Mouse (Mus musculus) splenic B cell, adult 2 months (primary cell): ENCODE data around the gene Pafah1b2.
A peak's percentile ranks its signal among the peaks of the same experiment; 100 is the strongest.

ENCODE experiments used
- DNase-seq: peaks from one replicate; pipeline ENCODE4 v3.0.0-alpha.2; 2011; ENCODE audit warnings: low read depth, low spot score
- H3K27me3 ChIP-seq: 2 replicates; pipeline ENCODE4 v1.6.1; 2012; ENCODE audit warnings: mild to moderate bottlenecking, low read length, moderate library complexity, mixed read lengths; ENCODE audit not compliant: control insufficient read depth, poor library complexity, insufficient read depth, severe bottlenecking
- H3K36me3 ChIP-seq: 2 replicates; pipeline ENCODE4 v1.6.1; 2012; ENCODE audit warnings: mild to moderate bottlenecking, low read length, moderate library complexity, mixed read lengths; ENCODE audit not compliant: control insufficient read depth, poor library complexity, insufficient read depth, severe bottlenecking

Pafah1b2 gene

GRCm38 (mm10) chr9:45976884-45977283 is 35.6 kb downstream of the Pafah1b2 start:
- no peaks in the 10 kb centered on the region for H3K27me3 ChIP-seq
- peak; percentile 62 for DNase-seq
- H3K36me3 ChIP-seq, result peaks cover 8% of the 10 kb centered on the region; the same call in 1 of the 2 replicates

GRCm38 (mm10) chr9:45963577-45963976 is 48.9 kb downstream of the Pafah1b2 start:
- Histone ChIP-seq H3K27me3 (no peaks in the 10 kb centered on the region), H3K36me3 (no peaks in the 10 kb centered on the region; the same call in 1 of the 2 replicates)
- no peak for DNase-seq

- peak; percentile 54 for DNase-seq
- no peaks in the 10 kb centered on the region for H3K27me3 ChIP-seq
- H3K36me3 ChIP-seq, result no peaks in the 10 kb centered on the region; the same call in 1 of the 2 replicates
These were observed 50.6 kb downstream of the Pafah1b2 start for GRCm38 (mm10) chr9:45961855-45962254.

- Histone ChIP-seq H3K27me3 (no peaks in the 10 kb centered on the region), H3K36me3 (no peaks in the 10 kb centered on the region)
- no peak for DNase-seq
These were observed 52.8 kb downstream of the Pafah1b2 start for GRCm38 (mm10) chr9:45959661-45960060.

GRCm38 (mm10) chr9:45958851-45959250 is 53.6 kb downstream of the Pafah1b2 start:
- H3K27me3 ChIP-seq, result no peaks in the 10 kb centered on the region

GRCm38 (mm10) chr9:45958023-45958670 is 54.3 kb downstream of the Pafah1b2 start:
- Histone ChIP-seq H3K27me3 (no peaks in the 10 kb centered on the region), H3K36me3 (no peaks in the 10 kb centered on the region)
- no peak for DNase-seq

More at GRCm38 (mm10) chr9:45958851-45959250, 53.6 kb downstream of the Pafah1b2 start:
- H3K36me3 ChIP-seq, result no peaks in the 10 kb centered on the region
- DNase-seq, result no peak

GRCm38 (mm10) chr9:45955107-45955963 is 57.2 kb downstream of the Pafah1b2 start, which contains the start of gene Sidt2:
Gene Sidt2, minus strand, starts transcription at chr9:45955258.
- DNase-seq, result peak; percentile 90
- Histone ChIP-seq H3K27me3 (no peaks in the 10 kb centered on the region), H3K36me3 (peaks cover 4% of the 10 kb centered on the region; the same call in 1 of the 2 replicates)

- peak; percentile 66 for DNase-seq
These were observed 58.0 kb downstream of the Pafah1b2 start for GRCm38 (mm10) chr9:45954294-45955106.

GRCm38 (mm10) chr9:45953511-45954293 is 58.8 kb downstream of the Pafah1b2 start:
- Histone ChIP-seq H3K27me3 (no peaks in the 10 kb centered on the region), H3K36me3 (peaks cover 7% of the 10 kb centered on the region)
- DNase-seq, result no peak

More at GRCm38 (mm10) chr9:45954294-45955106, 58.0 kb downstream of the Pafah1b2 start:
- Histone ChIP-seq H3K36me3 (peaks cover 4% of the 10 kb centered on the region), H3K27me3 (no peaks in the 10 kb centered on the region)

- H3K36me3 ChIP-seq, result peaks cover 7% of the 10 kb centered on the region
- no peaks in the 10 kb centered on the region for H3K27me3 ChIP-seq
- no peak for DNase-seq
These were observed 59.6 kb downstream of the Pafah1b2 start for GRCm38 (mm10) chr9:45952890-45953289.

GRCm38 (mm10) chr9:45952057-45952456 is 60.4 kb downstream of the Pafah1b2 start:
- no peak for DNase-seq
- Histone ChIP-seq H3K36me3 (peaks cover 7% of the 10 kb centered on the region), H3K27me3 (no peaks in the 10 kb centered on the region)

GRCm38 (mm10) chr9:45946872-45947183 is 65.7 kb downstream of the Pafah1b2 start:
- DNase-seq, result no peak
- peaks cover 15% of the 10 kb centered on the region for H3K36me3 ChIP-seq
- H3K27me3 ChIP-seq, result no peaks in the 10 kb centered on the region

- H3K36me3 ChIP-seq, result peaks cover 19% of the 10 kb centered on the region
- H3K27me3 ChIP-seq, result no peaks in the 10 kb centered on the region
- no peak for DNase-seq
These were observed 66.2 kb downstream of the Pafah1b2 start for GRCm38 (mm10) chr9:45946182-45946871.
